Mouse (Mus musculus) bone marrow, adult 2 months (tissue): ENCODE data around the gene Mum1.

ENCODE experiments used
- CTCF ChIP-seq: fragments of 200-500 bp; IDR thresholded peaks from 2 replicates; pipeline ENCODE4 v1.5.1; 2011; ENCODE audit warnings: low read length, control low read depth; ENCODE audit not compliant: control insufficient read depth, insufficient read depth
- POLR2A ChIP-seq: fragments of 200-500 bp; IDR thresholded peaks from 2 replicates; pipeline ENCODE4 v1.6.1; 2011; ENCODE audit warnings: low read depth, mild to moderate bottlenecking, control low read depth, low read length, borderline replicate concordance; ENCODE audit not compliant: control insufficient read depth

DNA sequence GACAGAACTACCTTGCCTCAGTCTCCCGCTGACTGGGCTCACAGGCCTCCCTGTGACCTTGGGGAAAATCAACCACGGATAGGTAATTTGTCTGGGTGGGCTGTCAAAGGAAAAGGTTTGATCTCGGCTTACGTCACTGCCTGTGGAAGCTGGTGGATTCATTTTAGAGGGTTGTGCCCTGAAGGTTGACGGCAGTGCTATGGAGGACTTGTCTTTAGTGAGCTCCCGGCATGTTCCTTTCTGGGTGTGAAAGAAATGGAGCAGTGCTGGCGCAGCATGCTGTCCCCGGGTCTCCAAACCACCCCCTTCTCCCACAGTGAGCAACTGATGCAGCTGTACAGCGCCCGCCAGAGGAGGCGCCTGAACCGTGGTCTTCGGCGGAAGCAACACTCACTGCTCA is 67.1 kb downstream of the Mum1 start:
- no peak for TF ChIP-seq CTCF
- no peak for TF ChIP-seq POLR2A
